Mouse (Mus musculus): ENCODE data around the gene Cep41. TPM values are rescaled to one million over a fixed set of nuclear protein-coding genes. Genes with fewer than 3 reads are reported as not detected.

Gene Cep41
- polyA plus RNA-seq, 1 experiment from 2014 or later = 43.2 TPM

DNA sequence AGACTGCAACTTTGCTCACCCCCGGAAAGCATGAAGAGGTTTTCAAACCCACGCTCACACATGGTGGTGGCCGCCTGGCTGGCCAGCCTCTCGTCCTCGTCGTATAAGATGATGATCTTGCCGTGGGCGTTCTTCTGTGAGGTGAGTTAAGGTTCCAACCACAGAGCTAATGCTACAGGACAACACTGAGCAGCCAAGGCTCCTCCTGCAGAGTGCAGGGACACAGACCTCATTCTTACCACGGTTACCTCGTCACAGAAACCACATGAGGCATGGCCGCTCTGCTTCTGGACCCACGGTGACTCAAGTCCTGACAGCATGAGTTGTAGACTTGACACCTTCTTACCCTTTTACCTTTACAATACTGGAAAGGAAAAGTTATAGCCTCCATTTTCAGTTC is 36.3 kb downstream of the Cep41 start:
- Histone ChIP-seq H3K27me3 (ENCODE audit: control insufficient read depth, insufficient read depth, low read length) (no peaks in the 10 kb centered on the region), H3K36me3 (ENCODE audit: control insufficient read depth, insufficient read depth, low read length) (0 out of 2 replicates have a peak, but pooled peaks cover 3% of the 10 kb centered on the region), H3K9ac (ENCODE audit: low read length) (no peak overlapping the region), H3K4me2 (ENCODE audit: low read depth, severe bottlenecking) (no peak overlapping the region), H3K27ac (replicated peaks; ENCODE audit: low read depth, low read length) (peak overlapping the region; percentile 39; the same call in 1 of the 2 replicates), H3K9me3 (ENCODE audit: control insufficient read depth, low read length) (no peaks in the 10 kb centered on the region), H3K4me3 (ENCODE audit: low read depth, low read length) (no peak overlapping the region), H3K4me1 (ENCODE audit: control insufficient read depth, insufficient read depth, low read length) (peaks cover 43% of the 10 kb centered on the region)
- 91% methylated on average over 12 of the region's 12 CpGs for WGBS
- ATAC-seq (ENCODE audit: insufficient number of reproducible peaks, low FRiP score, low TSS enrichment, low read depth) = no peak
- no peak for DNase-seq (ENCODE audit: low spot score)

DNA sequence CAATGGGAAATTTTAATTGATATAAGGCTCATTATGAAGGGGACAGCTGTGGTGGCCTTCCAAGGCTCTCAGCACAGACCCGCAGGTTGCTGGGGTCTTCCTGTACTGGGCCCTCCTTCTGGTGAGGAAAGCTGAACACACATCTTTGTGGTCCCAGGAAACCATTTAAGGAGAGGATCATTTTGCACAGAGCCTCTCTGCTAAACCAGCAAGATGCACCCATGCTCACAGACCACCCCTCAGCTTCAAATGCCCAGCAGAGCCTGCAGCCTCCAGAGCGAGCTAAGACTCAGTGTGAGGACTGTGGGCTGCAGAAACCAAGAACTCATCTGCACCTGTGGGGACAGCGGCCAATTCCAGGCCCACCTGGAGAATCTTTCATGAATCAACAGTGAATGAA is 38.6 kb downstream of the Cep41 start:
- Histone ChIP-seq H3K4me3 (ENCODE audit: low read depth, low read length) (no peak overlapping the region), H3K36me3 (ENCODE audit: control insufficient read depth, insufficient read depth, low read length) (0 out of 2 replicates have a peak, but pooled peaks cover 3% of the 10 kb centered on the region), H3K4me2 (ENCODE audit: low read depth, severe bottlenecking) (no peak overlapping the region), H3K9me3 (ENCODE audit: control insufficient read depth, low read length) (no peaks in the 10 kb centered on the region), H3K4me1 (ENCODE audit: control insufficient read depth, insufficient read depth, low read length) (peaks cover 34% of the 10 kb centered on the region), H3K27ac (replicated peaks; ENCODE audit: low read depth, low read length) (peak overlapping the region; percentile 87), H3K9ac (ENCODE audit: low read length) (peak overlapping the region; percentile 32), H3K27me3 (ENCODE audit: control insufficient read depth, insufficient read depth, low read length) (no peaks in the 10 kb centered on the region)
- 73% methylated on average over 3 of the region's 3 CpGs for WGBS
- ATAC-seq (ENCODE audit: insufficient number of reproducible peaks, low FRiP score, low TSS enrichment, low read depth) = no peak
- no peak for DNase-seq (ENCODE audit: low spot score)

DNA sequence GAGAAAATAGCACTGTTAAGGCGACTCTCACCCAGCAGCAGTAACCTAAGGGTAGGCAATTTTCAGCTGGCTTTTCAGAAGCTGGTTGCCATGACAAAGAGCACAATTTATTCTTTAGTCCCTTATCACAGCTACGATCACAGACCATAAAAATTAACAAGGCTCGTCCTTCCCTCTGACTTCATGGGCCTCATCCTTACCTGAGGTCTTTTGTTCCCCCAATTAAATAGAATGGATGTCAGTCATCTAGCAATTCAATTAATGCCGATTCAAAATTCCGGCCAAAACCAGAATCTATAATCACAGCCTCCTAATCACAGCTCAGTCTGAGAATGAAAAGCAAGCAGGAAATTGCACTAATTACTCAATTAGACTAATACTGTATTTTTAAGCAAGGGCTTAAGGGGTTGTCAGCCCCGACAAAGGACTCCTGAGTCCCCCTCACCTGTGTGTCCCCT is 39.1 kb downstream of the Cep41 start:
- whole genome bisulfite sequencing = 27% methylated on average over 6 of the region's 6 CpGs
- no peaks in the 10 kb centered on the region for H3K27me3 ChIP-seq (ENCODE audit: control insufficient read depth, insufficient read depth, low read length)
- H3K4me1 ChIP-seq (ENCODE audit: control insufficient read depth, insufficient read depth, low read length) = peaks cover 34% of the 10 kb centered on the region
- no peak overlapping the region for H3K4me2 ChIP-seq (ENCODE audit: low read depth, severe bottlenecking)
- no peaks in the 10 kb centered on the region for H3K9me3 ChIP-seq (ENCODE audit: control insufficient read depth, low read length)
- DNase-seq (ENCODE audit: low spot score) = no peak
- no peak for ATAC-seq (ENCODE audit: insufficient number of reproducible peaks, low FRiP score, low TSS enrichment, low read depth)
- H3K4me3 ChIP-seq (ENCODE audit: low read depth, low read length) = no peak overlapping the region
- peak overlapping the region; percentile 87 for H3K27ac ChIP-seq (replicated peaks; ENCODE audit: low read depth, low read length)
- 0 out of 2 replicates have a peak, but pooled peaks cover 3% of the 10 kb centered on the region for H3K36me3 ChIP-seq (ENCODE audit: control insufficient read depth, insufficient read depth, low read length)
- peak overlapping the region; percentile 32; the same call in 1 of the 2 replicates for H3K9ac ChIP-seq (ENCODE audit: low read length)

DNA sequence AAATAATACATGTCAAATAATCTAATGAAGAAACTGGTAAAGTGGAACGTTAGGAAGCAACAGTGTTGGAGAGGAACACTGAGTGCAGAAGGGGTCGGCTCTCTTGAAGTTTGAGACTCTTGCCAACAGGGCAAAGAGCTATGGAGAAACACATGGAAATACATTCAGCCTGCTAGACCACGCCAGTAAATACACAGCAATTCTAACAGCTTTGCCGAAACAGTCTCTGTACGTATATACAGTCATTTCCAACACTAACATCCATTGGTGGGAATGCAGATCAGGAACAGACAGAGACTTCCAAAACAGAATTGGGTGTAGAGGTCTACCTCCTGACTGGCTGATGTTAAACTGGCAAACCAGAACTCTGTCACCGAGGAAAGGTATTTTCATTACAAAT is 40.0 kb downstream of the Cep41 start:
- ATAC-seq (ENCODE audit: insufficient number of reproducible peaks, low FRiP score, low TSS enrichment, low read depth) (no peak), DNase-seq (ENCODE audit: low spot score) (no peak)
- no peak overlapping the region for H3K4me2 ChIP-seq (ENCODE audit: low read depth, severe bottlenecking)
- H3K27ac ChIP-seq (replicated peaks; ENCODE audit: low read depth, low read length) = peak overlapping the region; percentile 87
- H3K27me3 ChIP-seq (ENCODE audit: control insufficient read depth, insufficient read depth, low read length) = no peaks in the 10 kb centered on the region
- peaks cover 34% of the 10 kb centered on the region for H3K4me1 ChIP-seq (ENCODE audit: control insufficient read depth, insufficient read depth, low read length)
- H3K9ac ChIP-seq (ENCODE audit: low read length) = no peak overlapping the region
- H3K9me3 ChIP-seq (ENCODE audit: control insufficient read depth, low read length) = no peaks in the 10 kb centered on the region
- no peak overlapping the region for H3K4me3 ChIP-seq (ENCODE audit: low read depth, low read length)
- 70% methylated on average over 6 of the region's 6 CpGs for WGBS
- H3K36me3 ChIP-seq (ENCODE audit: control insufficient read depth, insufficient read depth, low read length) = no peaks in the 10 kb centered on the region

DNA sequence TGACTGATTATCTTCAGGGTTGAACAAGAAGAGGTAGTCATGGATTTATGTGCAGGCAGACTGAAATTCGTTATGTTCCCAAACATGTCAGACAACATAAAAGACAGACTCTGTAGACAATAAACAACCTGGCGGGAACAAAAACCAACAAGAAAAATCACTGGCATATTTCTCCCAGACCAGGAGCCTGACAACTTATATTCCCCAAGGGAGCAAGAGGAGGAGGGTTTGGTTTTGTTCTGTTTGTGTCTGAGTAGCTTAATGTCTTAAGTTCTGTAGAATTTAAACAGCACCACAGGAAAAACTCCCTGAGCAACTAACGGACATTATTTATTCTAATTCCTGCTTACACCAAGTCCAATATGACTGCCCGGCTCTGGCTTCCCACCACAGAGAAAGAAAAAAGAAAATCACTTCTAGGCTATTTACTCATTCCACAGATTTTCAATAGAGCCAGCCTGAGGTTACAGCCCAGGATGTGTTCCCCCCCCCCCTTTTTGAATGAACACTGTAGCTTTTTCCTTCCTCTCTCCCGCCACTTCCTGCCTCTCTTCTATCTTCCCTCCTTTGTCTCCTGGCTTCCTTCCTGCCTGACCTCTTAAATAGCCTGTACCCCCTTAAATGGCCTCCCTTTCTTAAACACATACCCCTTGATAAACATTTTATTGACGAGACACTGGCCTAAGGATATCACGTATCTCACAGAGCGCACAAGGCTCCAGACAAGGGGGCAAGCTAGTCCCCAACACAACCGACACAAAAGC is 40.9 kb downstream of the Cep41 start:
- WGBS = 50% methylated on average over 9 of the region's 9 CpGs
- H3K9ac ChIP-seq (ENCODE audit: low read length) = no peak overlapping the region
- no peaks in the 10 kb centered on the region for H3K36me3 ChIP-seq (ENCODE audit: control insufficient read depth, insufficient read depth, low read length)
- H3K27ac ChIP-seq (replicated peaks; ENCODE audit: low read depth, low read length) = peak overlapping the region; percentile 87
- H3K9me3 ChIP-seq (ENCODE audit: control insufficient read depth, low read length) = no peaks in the 10 kb centered on the region
- no peaks in the 10 kb centered on the region for H3K27me3 ChIP-seq (ENCODE audit: control insufficient read depth, insufficient read depth, low read length)
- H3K4me3 ChIP-seq (ENCODE audit: low read depth, low read length) = no peak overlapping the region
- ATAC-seq (ENCODE audit: insufficient number of reproducible peaks, low FRiP score, low TSS enrichment, low read depth) (peak; percentile 12; the same call in 1 of the 2 replicates), DNase-seq (ENCODE audit: low spot score) (no peak)
- peaks cover 34% of the 10 kb centered on the region for H3K4me1 ChIP-seq (ENCODE audit: control insufficient read depth, insufficient read depth, low read length)
- H3K4me2 ChIP-seq (ENCODE audit: low read depth, severe bottlenecking) = no peak overlapping the region

DNA sequence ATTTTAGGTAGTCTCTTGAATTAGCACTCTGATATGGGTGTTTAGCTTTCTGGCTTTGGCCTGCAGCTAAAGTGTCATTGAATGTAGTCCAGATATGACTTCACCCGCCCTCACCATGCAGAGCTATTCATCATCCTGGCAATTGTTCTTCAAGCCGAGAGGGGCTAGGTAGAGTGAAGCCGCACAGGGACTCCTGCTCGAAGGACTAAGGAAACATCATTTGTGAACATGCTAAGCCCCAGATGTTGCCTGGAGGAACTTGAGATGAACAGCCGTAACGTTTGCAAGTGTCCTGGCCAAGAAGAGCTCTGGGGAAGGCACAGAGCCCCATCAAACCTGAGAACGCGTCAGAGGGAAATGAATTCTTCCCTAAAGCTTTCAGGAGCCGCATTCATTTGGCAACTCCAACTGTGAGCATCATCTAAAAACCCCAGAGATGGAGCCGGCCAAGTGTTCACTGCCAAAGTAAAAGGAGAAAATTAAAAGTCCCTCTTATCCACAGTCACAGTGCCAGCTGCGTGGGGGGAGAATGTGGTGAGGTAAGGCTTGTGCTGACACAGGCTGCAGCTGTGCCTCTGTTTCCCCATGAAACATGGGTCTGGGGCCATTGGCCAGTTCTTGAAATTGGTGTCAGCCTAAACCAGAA is 43.8 kb downstream of the Cep41 start:
- no peak overlapping the region for H3K9ac ChIP-seq (ENCODE audit: low read length)
- H3K27ac ChIP-seq (replicated peaks; ENCODE audit: low read depth, low read length) = no peak overlapping the region; the same call in 1 of the 2 replicates
- no peak overlapping the region for H3K4me2 ChIP-seq (ENCODE audit: low read depth, severe bottlenecking)
- H3K4me1 ChIP-seq (ENCODE audit: control insufficient read depth, insufficient read depth, low read length) = peaks cover 26% of the 10 kb centered on the region
- DNase-seq (ENCODE audit: low spot score) (no peak), ATAC-seq (ENCODE audit: insufficient number of reproducible peaks, low FRiP score, low TSS enrichment, low read depth) (no peak)
- H3K36me3 ChIP-seq (ENCODE audit: control insufficient read depth, insufficient read depth, low read length) = no peaks in the 10 kb centered on the region
- H3K9me3 ChIP-seq (ENCODE audit: control insufficient read depth, low read length) = no peaks in the 10 kb centered on the region
- WGBS = 81% methylated on average over 11 of the region's 11 CpGs
- no peak overlapping the region for H3K4me3 ChIP-seq (ENCODE audit: low read depth, low read length)
- no peaks in the 10 kb centered on the region for H3K27me3 ChIP-seq (ENCODE audit: control insufficient read depth, insufficient read depth, low read length)

DNA sequence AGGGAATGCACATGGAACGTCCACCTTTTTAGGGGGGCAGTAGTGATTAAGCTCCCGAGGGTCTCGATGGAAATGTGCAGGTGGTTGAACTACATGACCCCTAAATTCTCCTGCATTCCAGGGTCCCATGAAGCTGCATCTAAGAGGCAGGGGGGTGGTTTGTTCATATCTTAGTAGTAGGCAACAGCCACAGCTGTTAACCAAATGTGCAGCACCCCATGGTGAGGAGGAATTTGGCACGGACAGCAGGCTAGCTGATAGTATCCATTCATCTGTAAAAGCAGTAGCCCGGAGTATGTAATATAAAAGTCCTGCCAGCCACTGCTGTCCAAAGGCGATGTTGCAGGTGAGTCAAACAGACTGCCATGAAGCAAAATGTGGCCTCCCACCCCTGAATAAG is 48.2 kb downstream of the Cep41 start:
- ATAC-seq (ENCODE audit: insufficient number of reproducible peaks, low FRiP score, low TSS enrichment, low read depth) = no peak
- H3K4me2 ChIP-seq (ENCODE audit: low read depth, severe bottlenecking) = no peak overlapping the region
- H3K4me1 ChIP-seq (ENCODE audit: control insufficient read depth, insufficient read depth, low read length) = peaks cover 16% of the 10 kb centered on the region
- H3K4me3 ChIP-seq (ENCODE audit: low read depth, low read length) = no peak overlapping the region
- no peaks in the 10 kb centered on the region for H3K27me3 ChIP-seq (ENCODE audit: control insufficient read depth, insufficient read depth, low read length)
- DNase-seq (ENCODE audit: low spot score) = no peak
- H3K36me3 ChIP-seq (ENCODE audit: control insufficient read depth, insufficient read depth, low read length) = no peaks in the 10 kb centered on the region
- H3K27ac ChIP-seq (replicated peaks; ENCODE audit: low read depth, low read length) = peak overlapping the region; percentile 72
- 54% methylated on average over 6 of the region's 6 CpGs for WGBS
- no peaks in the 10 kb centered on the region for H3K9me3 ChIP-seq (ENCODE audit: control insufficient read depth, low read length)
- no peak overlapping the region for H3K9ac ChIP-seq (ENCODE audit: low read length)

DNA sequence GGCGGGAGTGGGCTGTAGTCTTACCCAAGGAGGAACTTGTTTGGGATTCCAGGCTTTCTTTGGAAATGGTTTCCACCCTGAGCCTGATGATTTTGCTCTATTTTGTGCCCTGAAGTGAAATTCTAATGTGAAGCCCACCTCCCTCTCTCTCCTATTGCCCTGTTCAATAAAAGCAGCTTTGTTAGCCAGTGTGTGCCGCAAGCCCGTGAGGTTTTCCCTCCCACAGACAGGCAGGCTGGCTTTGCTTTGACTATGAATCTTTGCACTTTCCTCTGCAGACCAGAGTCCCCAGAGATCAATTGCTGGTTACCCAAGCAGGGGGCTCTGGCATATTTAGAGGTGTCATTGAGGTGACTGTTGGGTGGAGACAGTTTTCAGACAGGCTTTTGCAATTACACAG is 49.1 kb downstream of the Cep41 start:
- no peaks in the 10 kb centered on the region for H3K36me3 ChIP-seq (ENCODE audit: control insufficient read depth, insufficient read depth, low read length)
- ATAC-seq (ENCODE audit: insufficient number of reproducible peaks, low FRiP score, low TSS enrichment, low read depth) = peak; percentile 52; the same call in 1 of the 2 replicates
- H3K4me3 ChIP-seq (ENCODE audit: low read depth, low read length) = no peak overlapping the region
- no peak overlapping the region for H3K9ac ChIP-seq (ENCODE audit: low read length)
- peak overlapping the region; percentile 72 for H3K27ac ChIP-seq (replicated peaks; ENCODE audit: low read depth, low read length)
- H3K9me3 ChIP-seq (ENCODE audit: control insufficient read depth, low read length) = no peaks in the 10 kb centered on the region
- H3K27me3 ChIP-seq (ENCODE audit: control insufficient read depth, insufficient read depth, low read length) = no peaks in the 10 kb centered on the region
- H3K4me1 ChIP-seq (ENCODE audit: control insufficient read depth, insufficient read depth, low read length) = peaks cover 16% of the 10 kb centered on the region
- no peak for DNase-seq (ENCODE audit: low spot score)
- no peak overlapping the region for H3K4me2 ChIP-seq (ENCODE audit: low read depth, severe bottlenecking)
- 58% methylated on average over 3 of the region's 3 CpGs for WGBS

Measured in limb, embryonic 11.5 days (tissue).